Mouse (Mus musculus): ENCODE results near the gene Pim1.

Pim1 gene

DNA sequence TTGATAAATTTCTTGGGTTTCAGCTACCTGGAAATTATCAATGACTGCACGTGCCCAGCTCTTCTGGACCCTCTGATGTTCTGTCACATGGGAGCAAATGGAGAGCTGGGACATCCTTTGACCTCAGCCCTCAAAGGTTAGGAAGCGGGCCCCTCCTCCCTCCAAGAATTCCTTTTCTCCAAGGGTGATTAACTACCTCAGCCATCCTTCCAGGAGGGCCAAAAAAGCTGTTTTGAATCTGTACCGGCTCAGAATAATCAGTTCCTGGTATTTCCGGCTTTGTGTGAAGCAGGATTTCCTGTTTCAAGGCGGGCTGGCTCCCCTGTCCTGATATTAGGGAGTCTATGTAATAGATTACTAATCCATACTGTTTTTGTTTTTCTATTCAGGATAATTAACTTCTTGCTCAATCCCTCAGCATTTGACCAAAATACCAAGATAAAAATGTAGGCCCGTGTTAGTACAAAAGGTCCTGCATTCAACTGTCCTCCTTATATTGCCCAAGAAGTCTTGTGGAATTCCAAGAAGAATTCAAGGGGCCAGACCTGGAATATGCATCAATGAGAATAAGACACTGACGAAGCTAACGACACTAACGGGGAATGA lies 25.0 kb upstream of the Pim1 start:
- DNase-seq (ENCODE audit: low read depth, low spot score), result no peak

- DNase-seq (ENCODE audit: low read depth, low spot score), result no peak
Observed at GRCm38 (mm10) chr17:29467030-29467429, 23.5 kb upstream of the Pim1 start.

- DNase-seq (ENCODE audit: low read depth, low spot score), result no peak
Observed at GRCm38 (mm10) chr17:29473466-29473865, 17.1 kb upstream of the Pim1 start.

- no peak for DNase-seq (ENCODE audit: low read depth, low spot score)
Observed at GRCm38 (mm10) chr17:29474036-29474435, 16.5 kb upstream of the Pim1 start.

DNA sequence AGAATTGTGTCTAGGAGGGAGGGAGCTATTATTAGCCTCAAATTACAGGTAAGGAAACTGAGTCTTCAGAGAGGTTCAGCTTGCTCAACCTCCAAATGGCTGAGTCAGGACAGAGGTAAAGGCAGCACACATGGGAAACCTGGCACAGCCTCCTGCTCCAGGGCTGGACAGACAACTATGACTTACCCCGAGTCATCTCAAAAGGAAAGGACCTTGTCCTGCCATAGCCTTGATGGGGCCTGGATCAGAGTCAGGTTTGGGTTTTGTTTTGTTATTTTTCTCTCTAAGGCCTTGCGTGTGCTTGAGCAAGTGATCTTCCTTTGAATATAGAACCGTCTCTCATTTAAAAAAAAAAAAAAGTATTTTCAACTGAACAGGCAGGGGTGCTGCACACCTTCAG lies 15.4 kb upstream of the Pim1 start:
- DNase-seq (ENCODE audit: low read depth, low spot score), result no peak

- no peak for DNase-seq (ENCODE audit: low read depth, low spot score)
Observed at GRCm38 (mm10) chr17:29476461-29476860, 14.1 kb upstream of the Pim1 start.

DNA sequence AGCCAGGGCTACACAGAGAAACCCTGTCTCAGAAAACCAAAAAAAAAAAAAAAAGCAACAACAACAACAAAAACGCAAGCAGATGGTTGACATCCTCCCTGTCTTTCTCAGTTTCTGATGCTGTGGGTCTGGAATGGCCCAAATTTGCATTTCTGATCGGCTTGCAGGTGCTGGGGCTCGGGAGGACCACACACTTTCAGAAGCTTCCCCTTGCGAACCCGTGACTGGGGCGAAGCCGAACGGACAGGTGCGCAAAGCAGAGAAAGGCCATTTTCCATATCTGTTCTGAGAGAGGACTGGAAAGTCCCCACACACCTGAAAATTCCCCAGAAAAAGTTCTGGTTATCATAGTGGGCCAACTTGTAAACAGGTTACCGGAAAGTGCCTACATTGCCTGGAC lies 13.2 kb upstream of the Pim1 start:
- DNase-seq (ENCODE audit: low read depth, low spot score), result no peak

GRCm38 (mm10) chr17:29478271-29478670 lies 12.3 kb upstream of the Pim1 start:
- no peak for DNase-seq (ENCODE audit: low read depth, low spot score)

DNA sequence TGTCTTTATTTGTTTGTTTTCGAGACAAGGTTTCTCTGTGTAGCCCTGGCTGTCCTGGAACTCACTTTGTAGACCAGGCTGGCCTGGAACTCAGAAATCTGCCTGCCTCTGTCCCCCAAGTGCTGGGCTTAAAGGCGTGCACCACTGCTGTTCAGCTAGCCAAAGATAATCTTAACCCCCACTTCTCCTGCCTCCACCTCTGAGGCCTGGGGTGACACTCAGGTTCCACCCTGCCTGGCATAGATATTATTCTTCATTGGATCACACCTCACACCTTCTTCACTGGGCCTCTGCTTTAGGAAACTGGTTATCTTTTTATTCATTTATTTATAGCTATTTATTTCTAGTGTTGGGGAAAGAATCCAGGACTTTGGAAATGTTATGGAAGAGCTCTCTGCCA lies 10.3 kb upstream of the Pim1 start:
- DNase-seq (ENCODE audit: low read depth, low spot score), result no peak

DNA sequence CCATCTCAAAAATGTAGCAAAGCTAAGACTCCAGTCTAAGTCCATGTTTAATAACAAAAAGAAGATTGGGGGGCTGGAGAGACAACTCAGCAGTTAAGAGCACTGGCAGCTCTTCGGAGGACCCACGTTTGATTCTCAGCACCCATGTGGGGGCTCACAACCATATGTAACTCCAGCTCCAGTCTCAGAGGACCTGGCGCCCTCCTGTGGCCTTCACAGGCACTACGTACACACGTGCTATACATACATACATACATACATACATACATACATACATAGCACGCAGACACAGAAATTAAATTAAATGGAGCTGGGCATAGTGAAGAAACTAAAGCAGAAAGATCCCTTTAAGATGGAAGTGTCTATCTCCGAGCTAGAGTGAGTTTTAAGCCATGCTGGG lies 7.9 kb upstream of the Pim1 start:
- DNase-seq (ENCODE audit: low read depth, low spot score), result no peak

DNA sequence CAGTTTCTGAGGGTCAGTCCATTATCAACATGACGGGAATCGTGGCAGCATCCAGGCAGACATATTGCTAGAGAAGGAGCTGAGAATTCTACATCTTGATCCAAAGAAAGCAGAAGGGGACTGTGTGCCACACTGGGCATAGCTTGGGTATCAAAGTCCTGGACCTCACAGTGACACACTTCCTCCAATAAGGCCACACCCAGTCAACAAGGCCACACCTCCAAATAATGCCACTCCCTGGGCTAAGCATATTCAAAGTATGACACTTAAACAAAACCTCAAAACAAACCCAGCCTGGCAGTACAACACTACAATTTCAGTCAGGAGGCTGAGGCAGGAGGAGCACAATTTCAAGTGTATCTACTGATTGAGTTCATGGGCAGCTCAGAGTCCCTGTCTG lies 7.3 kb upstream of the Pim1 start:
- DNase-seq (ENCODE audit: low read depth, low spot score), result no peak

GRCm38 (mm10) chr17:29484431-29484830 lies 6.1 kb upstream of the Pim1 start:
- DNase-seq (ENCODE audit: low read depth, low spot score), result no peak

GRCm38 (mm10) chr17:29485336-29486233 lies 5.0 kb upstream of the Pim1 start:
- DNase-seq (ENCODE audit: low read depth, low spot score), result no peak

DNA sequence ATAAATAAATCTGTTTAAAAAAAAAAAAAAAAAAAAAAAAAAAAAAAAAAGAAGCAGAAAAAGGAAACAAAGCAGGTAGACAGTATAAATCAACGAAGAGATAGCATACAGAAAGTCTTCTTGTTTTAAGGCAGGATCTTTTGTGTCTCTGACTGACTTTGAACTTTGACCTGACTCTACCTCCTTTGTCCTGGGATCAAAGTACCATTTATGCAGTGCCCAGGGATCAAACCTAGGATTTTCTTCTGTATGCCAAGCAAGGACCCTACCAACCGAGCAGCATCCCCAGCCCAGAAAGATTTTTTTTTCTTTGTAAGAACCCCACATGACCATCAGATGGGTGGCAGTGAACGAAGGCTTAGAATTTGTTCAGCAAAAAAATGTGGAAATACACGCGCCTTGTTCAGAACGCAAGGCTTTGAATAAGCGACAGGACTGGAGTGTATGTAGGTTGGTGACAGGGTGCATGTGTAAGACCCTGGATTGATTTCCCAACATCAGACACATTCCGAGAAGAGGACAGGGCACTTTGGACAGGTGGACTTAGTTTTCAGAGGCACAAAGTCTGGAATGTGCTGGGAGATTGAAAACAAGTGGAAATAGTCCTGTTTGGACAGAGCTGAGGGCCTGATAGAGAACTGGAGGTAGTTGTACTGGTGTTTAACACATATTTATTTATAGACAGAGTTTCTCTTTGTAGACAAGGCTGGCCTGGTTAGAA lies 2.1 kb upstream of the Pim1 start:
- no peak for DNase-seq (ENCODE audit: low read depth, low spot score)

- DNase-seq (ENCODE audit: low read depth, low spot score), result no peak
Observed at GRCm38 (mm10) chr17:29488978-29489970, 1.3 kb upstream of the Pim1 start.

GRCm38 (mm10) chr17:29489971-29490712 lies 411 bp upstream of the Pim1 start:
- DNase-seq (ENCODE audit: low read depth, low spot score), result peak; percentile 99

GRCm38 (mm10) chr17:29491591-29492268 lies 1.2 kb downstream of the Pim1 start:
- DNase-seq (ENCODE audit: low read depth, low spot score), result peak; percentile 58

GRCm38 (mm10) chr17:29492269-29493191 lies 2.0 kb downstream of the Pim1 start:
- peak; percentile 84 for DNase-seq (ENCODE audit: low read depth, low spot score)

DNA sequence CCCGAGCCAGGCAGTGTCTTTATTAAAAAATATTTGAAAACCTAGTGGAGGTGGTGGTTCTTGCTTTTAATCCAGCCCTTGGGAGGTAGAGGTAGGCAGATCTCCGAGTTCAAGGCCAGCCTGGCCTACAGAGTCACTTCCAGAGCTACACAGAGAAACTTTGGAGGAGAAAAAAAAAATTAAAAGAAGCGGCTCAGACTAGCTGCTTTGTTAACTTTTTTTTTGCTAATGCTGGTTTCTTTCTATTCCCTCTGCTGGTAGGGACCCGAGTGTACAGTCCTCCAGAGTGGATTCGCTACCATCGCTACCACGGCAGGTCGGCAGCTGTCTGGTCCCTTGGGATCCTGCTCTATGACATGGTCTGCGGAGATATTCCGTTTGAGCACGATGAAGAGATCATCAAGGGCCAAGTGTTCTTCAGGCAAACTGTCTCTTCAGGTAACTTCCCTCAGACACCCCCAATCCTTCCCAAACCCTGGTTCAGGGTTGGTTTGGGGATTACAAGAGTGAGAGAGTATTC lies 3.0 kb downstream of the Pim1 start:
- no peak for DNase-seq (ENCODE audit: low read depth, low spot score)
